In the genomic region with DNA sequence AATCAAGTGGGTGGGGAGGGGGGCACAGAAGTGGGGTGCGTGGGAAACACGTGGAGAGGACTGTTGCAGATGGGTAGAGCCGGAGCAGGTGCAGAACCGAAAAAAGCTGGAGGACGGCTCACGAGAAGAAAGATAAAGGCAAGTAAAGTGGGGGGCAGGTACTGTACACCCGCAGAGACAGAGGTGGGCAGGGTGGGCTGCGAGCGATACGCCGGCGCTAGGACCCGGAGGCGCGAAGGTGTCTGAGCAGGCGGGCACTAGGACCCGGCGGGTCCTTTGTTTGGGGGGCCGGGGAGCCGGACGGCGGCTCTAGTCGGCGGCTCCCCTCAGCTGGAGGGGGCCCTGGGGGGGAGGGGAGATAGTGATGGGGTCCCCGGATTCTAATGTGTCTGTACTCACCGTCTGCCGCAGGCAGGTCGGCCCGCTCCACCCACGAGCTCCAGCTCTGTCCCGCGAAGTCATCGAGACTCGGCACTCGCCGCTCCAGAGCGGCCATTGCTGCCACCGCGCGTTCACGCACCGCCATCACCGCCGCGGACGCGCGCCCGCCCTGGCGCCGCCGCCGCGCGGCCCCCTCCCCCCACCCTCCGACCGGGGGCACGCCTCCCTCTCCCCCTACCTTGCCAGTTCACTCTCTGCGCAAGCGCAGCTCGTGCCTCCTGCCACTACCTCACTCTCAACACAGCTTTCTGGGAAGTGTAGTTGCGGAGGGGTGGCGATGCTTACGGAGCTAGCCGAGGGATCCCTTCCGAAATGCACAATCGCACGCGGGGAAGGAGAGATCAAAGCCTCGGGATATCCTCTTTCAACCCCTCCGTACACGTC, we compare ENCODE assay signal across 8 mouse cellular contexts. TPM values are rescaled to one million over a fixed set of nuclear protein-coding genes. Genes with fewer than 3 reads are reported as not detected.
A peak's percentile ranks its signal among the peaks of the same experiment; 100 is the strongest.
DNase-seq lines count a peak whose midpoint lies in the region; ATAC-seq and TF ChIP-seq lines count a peak whose summit lies in the region.

No protein-coding gene starts in this region.

- peak; percentile 81 for TF ChIP-seq POLR2A in CH12.LX (IDR thresholded peaks at IDR 0.05; ENCODE audit: low read depth, low read length)

- DNase-seq in CH12.LX (ENCODE audit: extremely low read depth): peak; percentile 97
- peak; percentile 90 for DNase-seq in c-Kit-positive CD71-positive TER-119-negative erythroid progenitor cells, embryonic 14.5 days (ENCODE audit: low read depth)
- peak; percentile 98 for DNase-seq in forebrain, embryonic 11.5 days (ENCODE audit: low spot score)
- DNase-seq in kidney, postnatal 36 days: peak; percentile 96
- DNase-seq in telencephalon, adult 2 months (ENCODE audit: low read depth, low spot score): peak; percentile 96

- no peak for TF ChIP-seq RAD21 in CH12.LX (IDR thresholded peaks at IDR 0.05; ENCODE audit: low read depth, low read length)

- WGBS in forebrain, embryonic 11.5 days: under 1% methylated on average over 72 of the region's 72 CpGs
- WGBS in heart, embryonic 16.5 days: under 1% methylated on average over 66 of the region's 72 CpGs
- under 1% methylated on average over 72 of the region's 72 CpGs for WGBS in liver, embryonic 15.5 days (ENCODE audit: insufficient replicate concordance)
- WGBS in neural tube, embryonic 12.5 days: under 1% methylated on average over 71 of the region's 72 CpGs

- dilution Hi-C loops in CH12.LX (cut with MboI; ENCODE audit: extremely low pct_ligation_motif_present, extremely low pct_unique_long_range_greater_than_20kb, low sequenced_read_pairs): no loop called here

- no peak for TF ChIP-seq EP300 in CH12.LX (IDR thresholded peaks at IDR 0.05; ENCODE audit: low read length)

- in situ Hi-C loops in CH12.LX (cut with MboI; ENCODE audit: low pct_ligation_motif_present, low pct_unique_long_range_greater_than_20kb, low sequenced_read_pairs): loop anchor here (5.0 kb wide), 1 partner anchor 43 kb away; no protein-coding TSS in a partner anchor

- no peaks in the 10 kb centered on the region for H3K9me3 ChIP-seq in CH12.LX (replicated peaks; ENCODE audit: low read length)
- H3K9me3 ChIP-seq in forebrain, embryonic 11.5 days (ENCODE audit: control insufficient read depth, low read length): no peaks in the 10 kb centered on the region
- no peaks in the 10 kb centered on the region for H3K9me3 ChIP-seq in heart, embryonic 16.5 days (replicated peaks; ENCODE audit: control insufficient read depth, low read length)
- no peaks in the 10 kb centered on the region for H3K9me3 ChIP-seq in liver, embryonic 15.5 days (replicated peaks)
- H3K9me3 ChIP-seq in neural tube, embryonic 12.5 days: no peaks in the 10 kb centered on the region

- TF ChIP-seq CTCF in CH12.LX (conservative IDR thresholded peaks at IDR 0.05 in 1 of 2, IDR thresholded peaks at IDR 0.05 in 1 of 2; ENCODE audit: low read depth in 2 of 2, low read length in 2 of 2): no peak

- peaks cover 5 to 20% of the 10 kb centered on the region in 2 experiments; a peak in 3 of 4 replicates for H3K4me1 ChIP-seq in CH12.LX (ENCODE audit: control insufficient read depth in 1 of 2, insufficient read depth in 2 of 2)
- peaks cover 9% of the 10 kb centered on the region; the same call in 1 of the 2 replicates for H3K4me1 ChIP-seq in forebrain, embryonic 11.5 days (replicated peaks; ENCODE audit: control insufficient read depth, insufficient read depth, low read length)
- H3K4me1 ChIP-seq in heart, embryonic 16.5 days (ENCODE audit: control insufficient read depth, insufficient read depth, low read length): peaks cover 16% of the 10 kb centered on the region
- H3K4me1 ChIP-seq in liver, embryonic 15.5 days (replicated peaks): peaks cover 28% of the 10 kb centered on the region
- peaks cover 20% of the 10 kb centered on the region for H3K4me1 ChIP-seq in neural tube, embryonic 12.5 days

- peak overlapping the region; percentile 69 for H3K4me2 ChIP-seq in CH12.LX (ENCODE audit: insufficient read depth, low read depth, poor library complexity, severe bottlenecking)
- H3K4me2 ChIP-seq in forebrain, embryonic 11.5 days (ENCODE audit: low read depth, low read length, severe bottlenecking): peak overlapping the region; percentile 63
- H3K4me2 ChIP-seq in heart, embryonic 16.5 days (ENCODE audit: low read depth, low read length): peak overlapping the region; percentile 90
- H3K4me2 ChIP-seq in liver, embryonic 15.5 days: peak overlapping the region; percentile 97
- peak overlapping the region; percentile 81 for H3K4me2 ChIP-seq in neural tube, embryonic 12.5 days (replicated peaks)

- ATAC-seq in forebrain, embryonic 11.5 days (replicated peaks; ENCODE audit: low FRiP score): peak; percentile 95
- peak; percentile 95 for ATAC-seq in heart, embryonic 16.5 days (replicated peaks; ENCODE audit: extremely low read depth, insufficient read depth, low FRiP score)
- peak; percentile 90 for ATAC-seq in liver, embryonic 15.5 days (ENCODE audit: insufficient read depth)
- ATAC-seq in neural tube, embryonic 12.5 days (ENCODE audit: low FRiP score, low read depth): peak; percentile 96

- H3K27me3 ChIP-seq in CH12.LX (replicated peaks): peaks cover 40% of the 10 kb centered on the region
- H3K27me3 ChIP-seq in forebrain, embryonic 11.5 days (ENCODE audit: control insufficient read depth, insufficient read depth, low read length): no peaks in the 10 kb centered on the region
- no peaks in the 10 kb centered on the region for H3K27me3 ChIP-seq in heart, embryonic 16.5 days (ENCODE audit: control insufficient read depth, insufficient read depth, low read length)
- peaks cover 24% of the 10 kb centered on the region for H3K27me3 ChIP-seq in liver, embryonic 15.5 days
- no peaks in the 10 kb centered on the region for H3K27me3 ChIP-seq in neural tube, embryonic 12.5 days (replicated peaks)

- H3K27ac ChIP-seq in CH12.LX (ENCODE audit: insufficient read depth, low read depth): no peak overlapping the region
- peak overlapping the region; percentile 89 for H3K27ac ChIP-seq in forebrain, embryonic 11.5 days (ENCODE audit: low read depth, low read length)
- H3K27ac ChIP-seq in heart, embryonic 16.5 days (ENCODE audit: low read length): peak overlapping the region; percentile 87
- H3K27ac ChIP-seq in liver, embryonic 15.5 days (replicated peaks): peak overlapping the region; percentile 69
- peak overlapping the region; percentile 81 for H3K27ac ChIP-seq in neural tube, embryonic 12.5 days

- peak overlapping the region; percentile 80 for H3K9ac ChIP-seq in CH12.LX (ENCODE audit: insufficient read depth, low read depth)
- peak overlapping the region; percentile 89 for H3K9ac ChIP-seq in forebrain, embryonic 11.5 days (ENCODE audit: low read length)
- peak overlapping the region; percentile 76 for H3K9ac ChIP-seq in heart, embryonic 16.5 days (ENCODE audit: low read length)
- H3K9ac ChIP-seq in liver, embryonic 15.5 days: peak overlapping the region; percentile 78
- peak overlapping the region; percentile 83 for H3K9ac ChIP-seq in neural tube, embryonic 12.5 days

- H3K79me2 ChIP-seq in CH12.LX (replicated peaks; ENCODE audit: control insufficient read depth, extremely low read depth, insufficient read depth, poor library complexity, severe bottlenecking): no peaks in the 10 kb centered on the region

- H3K4me3 ChIP-seq in CH12.LX (replicated peaks in 1 of 3; ENCODE audit: low read depth in 2 of 3, low read length in 2 of 3, poor library complexity in 1 of 3): peak overlapping the region; percentile 60 to 80 (median 70)
- H3K4me3 ChIP-seq in forebrain, embryonic 11.5 days (ENCODE audit: low read depth, low read length): peak overlapping the region; percentile 62
- peak overlapping the region; percentile 57 for H3K4me3 ChIP-seq in heart, embryonic 16.5 days (ENCODE audit: low read length)
- H3K4me3 ChIP-seq in liver, embryonic 15.5 days (replicated peaks): peak overlapping the region; percentile 78
- H3K4me3 ChIP-seq in neural tube, embryonic 12.5 days: peak overlapping the region; percentile 65

- H3K36me3 ChIP-seq in CH12.LX (replicated peaks in 1 of 2; ENCODE audit: control insufficient read depth in 1 of 2, insufficient read depth in 1 of 2, low read length in 1 of 2): peaks cover 9 to 33% of the 10 kb centered on the region in 2 experiments
- H3K36me3 ChIP-seq in forebrain, embryonic 11.5 days (ENCODE audit: control insufficient read depth, insufficient read depth, low read length): peaks cover 2% of the 10 kb centered on the region; the same call in 1 of the 2 replicates
- peaks cover 7% of the 10 kb centered on the region for H3K36me3 ChIP-seq in heart, embryonic 16.5 days (ENCODE audit: control insufficient read depth, insufficient read depth)
- H3K36me3 ChIP-seq in liver, embryonic 15.5 days (replicated peaks): peaks cover 8% of the 10 kb centered on the region
- peaks cover 32% of the 10 kb centered on the region for H3K36me3 ChIP-seq in neural tube, embryonic 12.5 days

RNA-seq across cellular contexts. Expression of a gene that starts 0.6 kb away (rescaled TPM):
- total RNA-seq in CH12.LX (2012; rRNA removed) (4.2 and 4.5 TPM in 2 replicates), CH12.LX (2014; rRNA removed) (3.4 and 3.8 TPM in 2 replicates)
- polyA plus RNA-seq in CH12.LX (2012; ENCODE audit: insufficient read length, low read depth): 10.7 and 13.3 TPM in 2 replicates
- polyA plus RNA-seq in forebrain, embryonic 11.5 days (2014; fragmentation: Nextera tagmentation; extraction: Ambion mirVana): 22.3 and 24.3 TPM in 2 replicates
- polyA plus RNA-seq in heart, embryonic 16.5 days (2015; fragmentation: Nextera tagmentation; extraction: Ambion mirVana): 7.0 and 7.4 TPM in 2 replicates
- polyA plus RNA-seq in liver, embryonic 15.5 days (2015; fragmentation: Nextera tagmentation; extraction: Ambion mirVana): 2.0 and 2.6 TPM in 2 replicates
- 28.8 and 30.4 TPM in 2 replicates for polyA plus RNA-seq in neural tube, embryonic 12.5 days (2016; fragmentation: Nextera tagmentation; extraction: Ambion mirVana)

RNA-seq across cellular contexts. Expression of a gene that starts 9.1 kb away (rescaled TPM):
- 2.4 and 2.6 TPM in 2 replicates for total RNA-seq in CH12.LX (2012; rRNA removed)
- 2.0 and 2.2 TPM in 2 replicates for total RNA-seq in CH12.LX (2014; rRNA removed)
- polyA plus RNA-seq in CH12.LX (2012; ENCODE audit: insufficient read length, low read depth): 4.0 and 4.1 TPM in 2 replicates
- polyA plus RNA-seq in forebrain, embryonic 11.5 days (2014; fragmentation: Nextera tagmentation; extraction: Ambion mirVana): 3.1 and 3.2 TPM in 2 replicates
- polyA plus RNA-seq in heart, embryonic 16.5 days (2015; fragmentation: Nextera tagmentation; extraction: Ambion mirVana): 3.2 and 3.5 TPM in 2 replicates
- 2.2 TPM in 2 replicates for polyA plus RNA-seq in liver, embryonic 15.5 days (2015; fragmentation: Nextera tagmentation; extraction: Ambion mirVana)
- polyA plus RNA-seq in neural tube, embryonic 12.5 days (2016; fragmentation: Nextera tagmentation; extraction: Ambion mirVana): 5.0 and 6.0 TPM in 2 replicates

RNA-seq across cellular contexts. Expression of a gene that starts 16.3 kb away (rescaled TPM):
- not detected in 2 replicates for total RNA-seq in CH12.LX (2012; rRNA removed)
- not detected in 2 replicates for total RNA-seq in CH12.LX (2014; rRNA removed)
- polyA plus RNA-seq in CH12.LX (2012; ENCODE audit: insufficient read length, low read depth): not detected in 2 replicates
- polyA plus RNA-seq in forebrain, embryonic 11.5 days (2014; fragmentation: Nextera tagmentation; extraction: Ambion mirVana): 2.3 and 3.5 TPM in 2 replicates
- polyA plus RNA-seq in heart, embryonic 16.5 days (2015; fragmentation: Nextera tagmentation; extraction: Ambion mirVana): 1.8 and 2.3 TPM in 2 replicates
- polyA plus RNA-seq in liver, embryonic 15.5 days (2015; fragmentation: Nextera tagmentation; extraction: Ambion mirVana): 0.39 and 0.78 TPM in 2 replicates
- polyA plus RNA-seq in neural tube, embryonic 12.5 days (2016; fragmentation: Nextera tagmentation; extraction: Ambion mirVana): 0.47 TPM in 2 replicates

RNA-seq across cellular contexts. Expression of a gene that starts 24.0 kb away (rescaled TPM):
- total RNA-seq in CH12.LX (2012; rRNA removed) (0.59 and 0.76 TPM in 2 replicates), CH12.LX (2014; rRNA removed) (0.07 and 0.21 TPM in 2 replicates)
- polyA plus RNA-seq in CH12.LX (2012; ENCODE audit: insufficient read length, low read depth): 0.12 TPM in 1 of 2 replicates, not detected in the other
- polyA plus RNA-seq in forebrain, embryonic 11.5 days (2014; fragmentation: Nextera tagmentation; extraction: Ambion mirVana): 4.2 and 5.2 TPM in 2 replicates
- 2.5 and 3.5 TPM in 2 replicates for polyA plus RNA-seq in heart, embryonic 16.5 days (2015; fragmentation: Nextera tagmentation; extraction: Ambion mirVana)
- polyA plus RNA-seq in liver, embryonic 15.5 days (2015; fragmentation: Nextera tagmentation; extraction: Ambion mirVana): 0.75 and 1.1 TPM in 2 replicates
- 17.7 and 20.0 TPM in 2 replicates for polyA plus RNA-seq in neural tube, embryonic 12.5 days (2016; fragmentation: Nextera tagmentation; extraction: Ambion mirVana)

RNA-seq across cellular contexts. Expression of a gene that starts 46.6 kb away (rescaled TPM):
- total RNA-seq in CH12.LX (2012; rRNA removed) (245 and 297 TPM in 2 replicates), CH12.LX (2014; rRNA removed) (341 and 378 TPM in 2 replicates)
- 251 and 264 TPM in 2 replicates for polyA plus RNA-seq in CH12.LX (2012; ENCODE audit: insufficient read length, low read depth)
- polyA plus RNA-seq in forebrain, embryonic 11.5 days (2014; fragmentation: Nextera tagmentation; extraction: Ambion mirVana): 277 and 297 TPM in 2 replicates
- polyA plus RNA-seq in heart, embryonic 16.5 days (2015; fragmentation: Nextera tagmentation; extraction: Ambion mirVana): 193 and 195 TPM in 2 replicates
- polyA plus RNA-seq in liver, embryonic 15.5 days (2015; fragmentation: Nextera tagmentation; extraction: Ambion mirVana): 151 and 152 TPM in 2 replicates
- polyA plus RNA-seq in neural tube, embryonic 12.5 days (2016; fragmentation: Nextera tagmentation; extraction: Ambion mirVana): 217 and 226 TPM in 2 replicates
